Mouse (Mus musculus) adrenal gland, adult (tissue): ENCODE measurements at regions not wholly inside any gene's neighbourhood (a gene's known extent, or its start where the extent isn't known, plus 50 kb on each side); places are given as distances from the start of the nearest gene placed in this dataset.

Source experiments
- DNase-seq, 2 experiments: peaks; one replicate each; pipeline ENCODE4 v3.0.0; 2022 to 2023; ENCODE audit warnings: low spot score in 1 of 2; ENCODE audit not compliant: inconsistent age in 2 of 2

DNA sequence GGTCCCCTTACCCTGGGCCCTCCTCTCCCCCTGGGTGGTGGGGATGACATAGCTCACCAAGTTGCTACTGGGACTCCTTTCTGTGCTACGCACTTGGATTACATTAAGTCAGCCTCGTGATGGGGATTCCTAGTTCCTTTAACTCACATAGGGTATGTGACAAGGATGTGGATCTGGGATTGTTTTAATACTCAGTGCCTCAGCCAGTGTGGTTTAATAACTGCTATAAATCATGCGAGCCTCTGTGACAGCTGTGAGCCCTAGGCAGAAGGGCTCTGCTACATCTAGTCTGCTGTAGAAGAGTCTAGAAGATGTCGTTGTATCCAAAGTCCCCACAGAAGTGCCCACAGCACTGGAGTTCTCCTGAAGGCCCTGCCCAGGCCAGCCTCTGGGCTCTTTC lies 796.5 kb upstream of the Car8 start:
- DNase-seq: no peak

DNA sequence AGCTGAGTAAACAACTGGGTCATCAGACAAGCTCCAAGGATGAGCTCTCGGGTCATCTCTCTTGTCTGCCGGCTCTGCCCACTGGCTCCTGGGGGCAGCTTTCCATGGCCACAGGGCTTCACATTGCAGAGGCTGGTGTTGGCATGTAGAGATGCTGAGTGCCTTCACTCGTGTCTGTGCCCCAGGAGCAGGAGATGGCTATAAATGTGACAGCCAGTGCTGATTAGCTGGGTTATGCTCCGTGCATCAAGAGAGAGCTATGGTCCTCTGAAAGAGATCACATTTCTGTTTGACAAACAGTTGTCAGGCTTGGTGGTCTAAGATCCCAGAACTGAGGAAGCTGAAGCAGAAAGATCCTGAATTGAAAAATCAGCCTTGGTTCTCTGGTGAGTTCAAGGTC lies 795.4 kb upstream of the Car8 start:
- DNase-seq: no peak

DNA sequence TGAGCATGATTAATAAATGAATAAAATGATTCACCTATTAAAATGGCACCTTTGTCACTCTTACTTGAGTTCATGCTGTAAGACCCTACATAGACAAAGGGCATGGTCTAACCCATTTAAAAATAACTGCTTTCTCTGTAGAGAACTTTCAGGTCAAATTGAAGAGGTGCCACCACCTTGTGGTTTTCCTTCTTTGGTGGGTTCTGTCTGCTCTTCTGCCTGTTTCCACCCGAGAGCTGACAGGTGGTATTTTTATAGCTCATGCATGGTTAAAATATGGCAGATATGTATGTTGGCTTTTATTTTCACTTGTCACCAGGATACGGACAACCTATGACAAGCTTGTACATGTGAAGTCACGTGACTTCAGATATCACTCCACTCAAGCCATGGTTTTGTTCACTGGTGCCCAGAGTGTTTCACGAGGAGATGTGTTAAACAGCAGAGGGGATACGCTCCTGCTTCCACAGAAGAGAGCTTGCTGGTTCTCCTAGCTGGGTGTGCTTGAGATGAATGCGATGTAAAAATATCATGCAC lies 794.3 kb upstream of the Car8 start:
- no peak for DNase-seq

DNA sequence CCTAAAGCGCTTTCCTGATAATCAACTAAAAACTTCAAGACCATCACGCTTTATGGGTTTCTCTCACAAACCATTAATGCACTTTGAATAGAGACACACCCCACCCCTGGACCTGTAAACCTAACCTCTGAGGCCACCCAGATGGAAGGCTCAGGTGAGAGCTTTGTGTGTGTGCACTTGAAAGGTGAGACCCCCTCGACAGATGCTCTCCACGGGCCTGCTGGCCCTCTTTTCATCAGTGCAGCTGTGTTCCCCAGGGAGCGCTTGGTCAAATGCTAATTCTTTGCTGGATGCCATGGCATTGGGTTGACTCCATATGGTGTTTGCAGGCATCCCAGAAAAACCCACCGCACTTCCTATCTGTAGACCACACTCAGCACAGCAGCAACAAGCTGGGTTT lies 792.8 kb upstream of the Car8 start:
- DNase-seq: no peak

DNA sequence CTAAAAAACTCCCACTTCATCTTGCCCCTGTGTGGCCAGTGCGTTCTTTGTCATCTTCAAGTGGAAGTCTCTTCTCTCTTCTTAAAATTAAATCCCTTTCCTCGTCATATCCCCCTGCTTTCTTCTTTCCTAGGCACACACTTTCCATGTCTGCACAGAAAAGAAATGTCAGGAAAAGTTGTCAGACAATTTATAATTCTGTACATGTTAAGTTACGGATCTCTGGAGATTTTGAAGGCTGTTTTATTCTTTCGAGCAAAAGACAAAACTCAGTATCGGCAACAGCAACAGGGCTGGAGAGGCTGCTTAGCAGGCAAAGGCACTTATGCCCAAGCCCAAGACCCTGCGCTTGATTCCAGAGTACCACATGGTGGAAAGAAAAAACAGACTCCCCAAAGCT lies 790.1 kb upstream of the Car8 start:
- DNase-seq: no peak

DNA sequence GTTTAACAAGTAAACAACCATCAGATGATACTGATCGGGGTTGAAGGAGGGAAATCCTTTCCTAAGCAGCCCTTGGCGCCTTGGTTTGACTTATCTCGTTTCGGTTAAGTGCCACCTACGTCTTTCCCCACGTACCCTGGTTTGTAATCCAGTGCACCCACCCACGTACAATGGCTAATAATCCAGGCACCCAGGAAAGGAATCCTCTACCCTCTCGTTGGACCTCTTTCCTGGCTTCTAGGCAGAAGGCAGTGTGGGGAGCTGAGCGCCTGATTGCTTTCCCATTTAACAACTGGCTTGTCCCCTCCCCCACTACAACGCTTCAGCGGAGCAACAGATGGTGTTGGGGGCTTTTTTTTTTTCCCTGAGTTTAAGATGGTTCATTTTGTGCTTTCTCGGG lies 789.6 kb upstream of the Car8 start:
- DNase-seq: peak; percentile 33 to 75

DNA sequence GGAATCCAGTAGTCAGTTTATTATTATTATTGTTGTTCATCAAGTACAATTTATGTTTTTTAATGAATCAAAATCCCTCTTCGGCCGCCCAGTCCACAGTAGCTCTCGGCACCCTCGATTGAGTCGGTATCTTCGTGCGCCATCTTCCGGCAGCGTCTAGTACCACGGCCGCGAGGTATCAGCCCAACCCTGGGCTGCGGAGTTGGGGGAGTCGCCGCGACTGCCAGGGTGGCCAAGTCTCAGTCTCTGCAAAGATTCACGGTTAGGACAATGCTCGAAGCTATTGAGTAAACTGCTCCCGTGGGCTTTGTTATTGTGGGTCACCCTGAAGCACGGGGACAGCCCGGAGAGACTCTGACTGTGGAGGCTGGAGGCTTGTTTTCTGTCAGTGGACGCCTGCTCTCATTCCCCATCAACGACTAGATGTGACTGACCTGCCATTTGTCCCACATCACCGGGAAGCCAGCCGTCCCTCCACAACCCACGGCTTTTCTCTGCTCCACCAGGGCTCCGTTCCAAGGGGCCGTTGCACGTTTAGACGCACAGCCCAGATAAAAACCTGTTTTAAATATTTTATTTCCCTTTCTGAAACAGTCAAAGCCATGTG lies 789.1 kb upstream of the Car8 start:
- peak; percentile 85 to 95 for DNase-seq

DNA sequence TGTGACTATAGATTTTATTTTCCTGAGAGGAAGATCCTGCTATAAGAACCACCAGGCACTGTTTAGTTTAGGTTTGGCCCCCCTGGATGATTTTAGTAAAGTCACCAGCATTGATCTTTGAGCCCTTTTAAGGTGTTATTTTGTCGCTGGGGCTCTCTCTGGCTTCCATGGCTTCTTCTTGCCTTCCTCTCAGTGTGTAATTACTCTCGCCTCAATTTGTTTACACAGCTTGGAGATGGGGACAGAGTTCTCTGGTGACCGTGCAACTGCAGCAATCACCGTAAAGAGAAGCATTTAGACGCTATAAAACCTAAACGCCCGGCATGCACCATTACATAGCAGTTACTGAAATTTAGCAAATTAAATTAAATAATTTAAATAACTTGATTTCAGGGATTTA lies 788.5 kb upstream of the Car8 start:
- DNase-seq: no peak

DNA sequence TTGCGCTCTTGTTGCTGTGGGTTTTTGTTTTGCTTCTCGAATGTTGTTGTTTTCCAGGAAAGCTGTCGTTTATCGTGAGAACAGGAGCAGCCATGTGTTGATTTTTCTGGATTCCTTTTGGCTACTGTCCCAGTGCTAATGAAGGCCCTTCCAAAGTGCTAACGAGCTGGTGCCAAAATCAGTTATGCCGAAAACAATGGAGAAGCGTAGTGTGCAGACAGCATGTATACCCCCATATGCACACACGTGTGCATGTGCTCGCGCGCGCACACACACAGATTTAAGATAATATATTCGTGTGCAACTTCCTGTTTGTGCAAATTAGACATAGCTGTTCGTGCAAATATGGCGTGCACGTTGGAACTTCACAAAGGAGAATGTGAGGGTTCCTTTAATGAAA lies 788.0 kb upstream of the Car8 start:
- no peak for DNase-seq

DNA sequence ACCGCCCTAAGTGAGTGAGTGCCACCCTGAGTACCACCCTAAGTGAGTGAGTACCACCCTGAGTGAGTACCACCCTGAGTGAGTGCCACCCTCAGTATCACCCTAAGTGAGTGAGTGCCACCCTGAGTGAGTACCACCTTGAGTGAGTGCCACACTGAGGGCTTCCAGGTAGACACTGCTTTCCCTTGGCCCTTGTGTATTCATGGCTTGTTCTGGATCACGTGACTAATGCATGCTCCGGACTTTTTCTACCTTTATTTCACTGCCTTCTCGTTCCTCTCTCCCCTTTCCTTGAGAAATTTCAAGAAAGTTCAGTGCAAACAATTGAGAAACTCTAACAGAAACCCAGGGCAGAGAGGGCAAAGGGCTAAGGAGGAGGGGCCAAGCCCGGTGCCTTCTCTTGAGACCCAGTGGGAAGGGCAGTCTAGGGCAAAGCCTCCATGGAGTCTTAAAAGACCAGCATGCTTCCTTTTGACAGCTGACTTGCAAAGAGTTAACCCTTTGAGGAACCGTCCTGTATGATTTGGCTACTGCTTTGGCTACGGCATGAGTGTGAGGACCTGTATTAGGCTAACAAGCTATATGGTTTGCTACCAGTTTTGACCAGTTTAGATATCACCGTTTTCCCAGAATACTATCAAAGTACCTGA lies 787.1 kb upstream of the Car8 start:
- peak in 1 of 2 experiments; percentile 47 for DNase-seq

DNA sequence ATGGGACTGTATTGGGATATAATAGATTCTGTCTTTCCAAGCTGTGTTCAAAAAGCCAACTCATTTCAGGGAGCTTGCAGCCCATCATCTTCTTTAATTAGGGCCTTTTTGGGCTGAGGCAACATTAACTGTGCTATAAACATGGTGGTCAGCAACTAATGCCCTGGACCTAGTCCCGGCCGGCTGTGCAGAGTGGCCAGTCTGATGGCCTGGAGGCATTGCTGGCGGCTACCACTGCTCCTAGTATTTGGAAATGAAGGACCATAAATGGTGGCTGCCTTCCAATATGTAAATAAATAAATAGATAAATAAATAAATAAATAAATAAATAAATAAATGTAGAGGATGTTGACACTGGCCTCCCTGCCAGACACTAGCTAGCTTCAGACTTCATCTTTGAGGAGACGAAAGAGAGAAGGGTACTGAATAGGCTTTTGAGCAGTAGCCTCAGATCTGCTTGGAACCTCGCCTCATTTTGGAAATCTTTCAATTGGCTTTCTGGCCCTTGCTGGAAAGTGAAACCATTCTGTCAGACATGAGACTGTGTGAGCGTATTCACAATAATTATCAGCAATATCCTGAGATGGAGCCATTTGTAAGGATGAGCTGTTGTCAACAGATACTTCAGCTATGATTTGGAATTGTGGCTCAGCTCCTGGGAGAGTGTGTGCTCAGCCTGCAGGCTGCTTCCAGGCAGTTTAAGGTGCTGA lies 785.5 kb upstream of the Car8 start:
- DNase-seq: peak in 1 of 2 experiments; percentile 48

DNA sequence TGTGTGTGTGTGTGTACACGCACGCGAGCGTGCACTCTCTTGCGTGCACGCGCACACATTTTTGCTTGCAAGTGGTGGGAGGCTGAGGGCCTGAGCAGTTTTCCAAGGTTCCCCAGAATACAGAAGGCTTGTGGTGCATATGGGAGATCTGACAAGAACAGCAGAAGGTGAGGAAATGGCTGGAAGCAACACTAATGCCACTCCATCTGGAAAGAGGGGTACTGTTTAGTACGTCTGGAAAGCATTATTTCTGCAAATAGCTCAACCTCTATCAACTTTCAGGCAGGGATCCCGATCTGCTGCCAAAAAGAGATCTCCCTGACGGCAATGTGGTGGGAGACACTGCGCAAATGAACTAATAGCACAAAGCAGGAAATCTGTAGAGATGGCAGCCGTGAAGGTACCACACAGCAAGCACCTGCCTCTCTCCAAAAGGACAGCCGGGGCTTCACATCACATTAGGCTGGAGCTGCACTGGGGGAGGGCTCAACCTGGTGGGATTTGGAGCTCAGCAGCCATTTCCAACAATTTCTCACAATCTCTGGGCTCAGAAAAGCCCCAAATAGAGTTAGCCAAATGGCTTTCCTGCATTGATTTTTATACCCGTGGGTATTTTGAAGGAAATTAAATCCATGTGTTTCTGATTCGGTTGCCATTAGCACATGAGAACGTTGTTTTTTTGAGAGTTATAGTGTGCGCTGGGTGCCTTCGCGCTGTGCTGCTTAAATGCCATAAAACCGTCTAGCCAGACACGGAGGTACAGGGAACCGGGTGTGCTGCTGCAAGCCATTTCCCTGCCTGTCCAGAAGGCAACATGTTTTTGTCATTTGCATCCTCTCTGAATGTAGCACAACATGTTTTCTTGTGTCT lies 780.6 kb upstream of the Car8 start:
- DNase-seq: no peak

DNA sequence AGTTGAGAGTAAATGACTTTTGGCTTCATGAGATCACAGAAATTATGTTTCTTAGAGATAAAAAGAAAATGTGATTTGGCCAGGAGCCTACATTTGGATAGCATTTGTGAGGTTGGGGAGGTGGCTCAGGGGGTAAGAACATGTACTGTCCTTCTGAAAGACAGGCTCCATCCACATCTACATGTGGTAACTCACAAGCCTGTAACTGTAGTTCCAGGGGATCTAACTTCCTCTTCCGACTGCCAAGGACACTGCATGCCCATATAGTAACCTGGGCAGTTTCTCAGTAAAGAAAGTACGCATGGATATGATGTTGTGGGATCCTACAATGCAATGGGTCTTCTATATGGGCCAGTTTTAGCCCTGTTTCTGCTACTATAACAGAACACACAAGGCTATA lies 779.4 kb upstream of the Car8 start:
- DNase-seq: no peak

DNA sequence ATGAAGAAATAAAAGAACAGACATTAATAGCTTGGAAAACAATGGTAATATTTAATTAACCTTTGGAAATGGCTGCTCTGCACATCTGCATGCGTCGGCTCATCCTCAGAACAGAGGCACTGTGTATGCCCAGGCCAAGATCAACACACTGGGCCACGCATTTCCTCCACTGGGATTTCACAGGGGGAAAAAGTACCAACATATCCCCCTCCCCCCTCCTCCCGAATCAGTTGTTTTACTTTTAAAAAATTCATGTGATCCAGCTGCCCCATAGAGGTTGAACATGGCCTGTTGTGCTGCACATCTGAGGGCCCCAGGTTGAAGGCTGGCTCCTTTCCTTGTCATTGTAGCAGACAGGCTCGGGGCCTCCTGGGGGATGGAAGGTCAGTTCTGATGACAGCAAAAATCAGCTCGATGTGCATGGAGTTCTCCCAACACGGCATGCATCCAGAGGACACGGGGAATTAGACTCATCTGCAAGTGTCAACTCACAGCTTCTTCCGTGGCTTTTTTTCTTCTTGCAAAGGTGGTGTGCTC lies 777.7 kb upstream of the Car8 start:
- no peak for DNase-seq

DNA sequence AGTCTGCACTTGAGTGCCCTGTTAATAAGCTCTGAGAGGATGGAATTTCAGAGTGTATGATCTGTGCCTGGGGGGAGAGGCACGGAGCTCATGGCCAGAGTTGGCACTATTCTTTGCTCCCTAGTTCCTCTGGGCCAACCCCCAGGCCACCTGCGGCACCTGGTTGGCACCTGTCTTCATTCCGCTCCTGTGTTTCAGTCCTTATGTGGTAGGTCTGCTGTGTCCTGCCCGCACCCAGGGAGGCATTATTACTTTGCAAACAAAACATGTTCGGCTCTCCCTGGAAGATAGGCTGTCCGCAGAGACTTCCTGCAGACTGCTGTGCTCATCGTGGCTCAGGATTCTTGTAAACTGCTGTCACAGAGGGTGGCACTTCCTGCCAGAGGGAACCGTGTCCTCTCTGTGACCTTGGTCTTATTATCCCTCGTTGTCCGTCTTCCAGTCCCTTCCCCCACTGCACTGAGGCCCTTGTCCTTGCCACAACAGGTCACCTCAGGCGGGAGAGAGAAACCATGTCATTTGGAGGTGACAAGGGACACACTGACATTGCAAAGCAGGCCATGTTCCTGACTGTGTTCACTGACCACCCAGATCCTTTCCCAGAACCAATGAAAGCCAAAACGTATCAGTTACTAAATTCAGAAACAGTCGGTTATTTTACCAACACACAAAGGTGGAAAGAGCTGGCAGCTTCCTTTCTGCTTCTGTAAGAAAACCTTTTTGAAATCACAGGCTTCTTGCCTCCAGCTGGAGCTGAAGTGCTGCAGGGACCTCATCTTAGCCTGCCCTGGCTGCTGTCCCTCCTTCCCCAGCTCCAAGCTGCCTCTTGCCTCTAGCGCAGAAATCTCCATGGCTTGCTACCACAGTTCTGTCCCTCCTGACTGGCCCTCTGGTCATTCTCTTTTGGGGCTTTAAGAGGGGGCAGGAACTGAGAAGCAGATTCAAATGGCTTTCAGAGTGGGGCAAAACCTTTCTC lies 777.0 kb upstream of the Car8 start:
- peak; percentile 40 to 72 for DNase-seq

DNA sequence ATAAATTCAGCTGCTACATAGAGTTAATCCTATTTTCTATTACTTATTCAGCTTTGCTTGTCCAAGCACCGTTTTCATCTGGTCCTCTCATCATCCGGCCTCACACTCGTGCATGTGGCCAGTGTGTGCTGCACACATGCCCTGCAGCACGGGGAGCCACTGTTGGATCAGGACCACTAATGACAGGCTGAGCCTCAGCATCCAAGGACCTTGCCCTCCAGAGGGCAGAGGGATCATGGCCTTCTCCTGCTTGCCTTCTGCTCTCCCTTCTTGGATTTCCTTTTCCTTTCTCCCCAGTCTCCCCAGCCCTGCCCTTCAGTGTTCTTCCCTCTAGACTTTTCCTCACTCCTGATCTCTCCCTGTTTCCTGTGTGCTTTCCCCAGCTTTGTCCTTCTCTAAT lies 776.1 kb upstream of the Car8 start:
- DNase-seq: no peak

DNA sequence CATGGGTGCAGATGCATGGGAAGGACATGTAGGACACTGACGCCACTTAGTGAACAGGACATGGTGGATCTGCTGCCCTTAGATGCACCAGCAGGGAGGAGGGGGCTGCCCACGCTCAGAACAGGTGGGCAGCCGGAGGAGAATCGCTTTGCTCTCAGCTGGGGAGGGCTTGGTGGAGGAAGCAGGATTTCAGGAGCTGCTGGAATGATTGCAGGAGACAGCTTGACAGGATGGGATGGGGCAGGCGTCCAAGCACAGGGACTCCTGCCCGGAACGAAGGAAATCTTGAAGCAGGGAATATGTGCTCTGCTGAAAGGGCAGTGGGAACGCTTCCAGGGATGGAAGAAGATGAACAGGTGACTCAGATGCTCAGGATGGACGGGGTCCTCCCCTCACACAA lies 773.9 kb upstream of the Car8 start:
- DNase-seq: no peak

DNA sequence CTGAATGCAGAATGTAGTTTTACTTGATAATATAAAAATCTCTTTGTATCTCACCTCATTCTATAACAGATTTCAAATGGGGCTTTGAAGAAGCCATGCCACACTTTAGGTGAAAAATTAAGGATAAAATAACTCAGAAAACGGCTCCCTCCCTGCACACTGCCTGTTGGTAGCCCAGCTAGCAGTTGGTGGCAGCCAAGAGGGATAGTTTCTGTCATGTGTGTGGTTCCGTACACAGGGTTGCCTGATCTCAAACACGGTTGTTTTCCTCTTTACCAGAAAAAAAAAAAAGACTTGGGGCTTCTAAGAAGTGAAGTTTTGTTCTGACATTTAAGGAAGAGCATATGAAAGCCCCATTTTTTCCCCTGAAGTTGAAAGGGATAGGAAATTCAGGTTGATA lies 773.1 kb upstream of the Car8 start:
- no peak for DNase-seq

DNA sequence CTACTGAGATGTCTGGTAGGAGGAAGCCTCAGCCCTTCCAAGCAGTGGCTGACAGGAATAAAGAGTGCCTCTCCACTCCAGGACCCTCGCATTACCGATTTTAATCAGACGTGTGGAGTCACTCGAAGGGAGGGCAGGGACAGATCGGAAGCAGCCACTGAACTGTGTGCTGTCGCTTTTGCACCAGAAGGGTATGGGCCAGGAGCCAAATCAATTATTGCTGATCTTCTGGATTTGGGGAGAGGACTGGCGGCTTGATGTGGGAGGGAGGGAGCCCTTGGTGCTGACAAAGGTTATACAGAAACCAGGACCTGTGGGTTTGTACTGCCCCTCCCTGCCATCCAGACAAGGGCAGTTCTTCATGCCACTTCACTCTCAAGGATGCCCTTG lies 772.3 kb upstream of the Car8 start:
- peak; percentile 37 to 80 for DNase-seq
